Mouse (Mus musculus) lung, embryonic 14.5 days (tissue): ENCODE measurements around the gene Slco3a1. TPM values are rescaled to one million over a fixed set of nuclear protein-coding genes. Genes with fewer than 3 reads are reported as not detected.

Source experiments
- ATAC-seq: fragments of 200-750 bp; cut with Nextera tagmentation; 2 replicates; pipeline ENCODE4 v1.8.0; 2017; ENCODE audit warnings: mild to moderate bottlenecking, moderate TSS enrichment, moderate library complexity; ENCODE audit not compliant: insufficient read depth
- DNase-seq: peaks from one replicate; pipeline ENCODE4 v3.0.0-alpha.2; 2015
- H3K27ac ChIP-seq: fragments of 300-500 bp; sonication (generic); 2 replicates; pipeline ENCODE4 v1.5.1; 2014; ENCODE audit warnings: low read depth, mild to moderate bottlenecking, moderate library complexity
- H3K27me3 ChIP-seq: fragments of 300-500 bp; sonication (generic); 2 replicates; pipeline ENCODE4 v1.6.1; 2014; ENCODE audit warnings: low read length, control low read depth; ENCODE audit not compliant: insufficient read depth
- H3K36me3 ChIP-seq: fragments of 300-500 bp; sonication (generic); 2 replicates; pipeline ENCODE4 v1.6.1; 2014; ENCODE audit warnings: control low read depth; ENCODE audit not compliant: insufficient read depth
- H3K4me1 ChIP-seq: fragments of 300-500 bp; sonication (generic); 2 replicates; pipeline ENCODE4 v1.6.1; 2014; ENCODE audit warnings: antibody characterized with exemption, control low read depth; ENCODE audit not compliant: insufficient read depth
- H3K4me2 ChIP-seq: fragments of 300-500 bp; sonication (generic); 2 replicates; pipeline ENCODE4 v1.6.1; 2014; ENCODE audit warnings: mild to moderate bottlenecking
- H3K4me3 ChIP-seq: fragments of 300-500 bp; sonication (generic); 2 replicates; pipeline ENCODE4 v1.5.1; 2014; ENCODE audit warnings: low read depth, low read length
- H3K9ac ChIP-seq: fragments of 300-500 bp; sonication (generic); 2 replicates; pipeline ENCODE4 v1.6.1; 2014
- H3K9me3 ChIP-seq: fragments of 300-500 bp; sonication (generic); 2 replicates; pipeline ENCODE4 v1.6.1; 2016; ENCODE audit warnings: low read depth, low read length, control low read depth
- CTCF ChIP-seq: IDR thresholded peaks from 2 replicates; pipeline ENCODE4 v1.5.1; 2016; ENCODE audit warnings: antibody characterized with exemption, low read depth
- WGBS: fragments of 180-500 bp; shearing (Covaris S2); extraction: QIAGEN DNeasy Blood & Tissue Kit; methylation state at CpG from one replicate; pipeline ENCODE4 v1.1.7; 2014; 5-methylcytosine and 5-hydroxymethylcytosine counted together
- polyA plus RNA-seq: library from polyadenylated mRNA; unstranded; fragments of >200 nt; fragmentation: Nextera tagmentation; extraction: Ambion mirVana; gene quantifications from 2 replicates; pipeline ENCODE4 v1.2.1, GENCODE M21; 2014

Slco3a1 gene
- polyA plus RNA-seq, 1 experiment from 2014 or later, result 4.2 TPM

DNA sequence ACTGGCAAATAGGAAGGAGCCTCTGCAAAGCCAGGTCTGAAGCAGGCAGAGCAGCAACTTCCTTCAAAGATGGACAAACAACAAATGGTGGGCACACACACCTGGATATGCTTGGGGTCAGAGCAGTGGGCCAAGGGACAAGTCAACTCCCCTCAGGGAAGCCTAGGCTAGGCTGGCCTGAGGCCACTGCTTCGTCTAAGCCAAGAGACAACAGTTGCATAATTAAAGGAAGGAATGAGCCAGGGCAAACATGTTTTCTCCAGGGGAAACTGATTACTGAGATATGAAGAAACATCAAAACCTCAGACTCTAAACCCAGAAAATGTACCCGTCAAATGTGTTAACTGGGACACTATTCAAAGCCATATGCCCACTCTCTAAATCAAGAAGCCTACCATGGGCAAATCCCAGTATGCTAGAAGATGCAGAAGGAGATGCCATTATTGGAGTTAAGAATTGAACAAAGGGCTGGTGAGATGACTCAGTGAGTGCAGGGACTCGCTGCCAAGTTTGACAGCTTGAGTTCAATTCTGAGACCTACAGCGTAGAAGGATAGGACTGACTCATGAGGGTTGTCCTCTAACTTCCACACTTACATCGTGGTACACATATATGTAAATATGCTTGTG, 97.1 kb downstream of the Slco3a1 start:
- no peak overlapping the region for H3K4me3 ChIP-seq
- no peaks in the 10 kb centered on the region for H3K27me3 ChIP-seq
- peaks cover 14% of the 10 kb centered on the region for H3K4me1 ChIP-seq
- H3K36me3 ChIP-seq, result no peaks in the 10 kb centered on the region
- DNase-seq (peak; percentile 53), ATAC-seq (no peak)
- H3K9me3 ChIP-seq, result no peaks in the 10 kb centered on the region
- H3K9ac ChIP-seq, result no peak overlapping the region
- no peak for TF ChIP-seq CTCF
- H3K27ac ChIP-seq, result no peak overlapping the region
- 72% methylated on average over 5 of the region's 5 CpGs for WGBS
- no peak overlapping the region for H3K4me2 ChIP-seq

GRCm38 (mm10) chr7:74456781-74457180, 97.8 kb downstream of the Slco3a1 start:
- H3K9me3 ChIP-seq, result no peaks in the 10 kb centered on the region
- peaks cover 14% of the 10 kb centered on the region for H3K4me1 ChIP-seq
- no peak for TF ChIP-seq CTCF
- H3K27ac ChIP-seq, result no peak overlapping the region
- DNase-seq (no peak), ATAC-seq (no peak)
- H3K36me3 ChIP-seq, result no peaks in the 10 kb centered on the region
- WGBS, result 74% methylated on average over 2 of the region's 2 CpGs
- no peak overlapping the region for H3K9ac ChIP-seq
- no peak overlapping the region for H3K4me2 ChIP-seq
- H3K4me3 ChIP-seq, result no peak overlapping the region
- H3K27me3 ChIP-seq, result no peaks in the 10 kb centered on the region

DNA sequence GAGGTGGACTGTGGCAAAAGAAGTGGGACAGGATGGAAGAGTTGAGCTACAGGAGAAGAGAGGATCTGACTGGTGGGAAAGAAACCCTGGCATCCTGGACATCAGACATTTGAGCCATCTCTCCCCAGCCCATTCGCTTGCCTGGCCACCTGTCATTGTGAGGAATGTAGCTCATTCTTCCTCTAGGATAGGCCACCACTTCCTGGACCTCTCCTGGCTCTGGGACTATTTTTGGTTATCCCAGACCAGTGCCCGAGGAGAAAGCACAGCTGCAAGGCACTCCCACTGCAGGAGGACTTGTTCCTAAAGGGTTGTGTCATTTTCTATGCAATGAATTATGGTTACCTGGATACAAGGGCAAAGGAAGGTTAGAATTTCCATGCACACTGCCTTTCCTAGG, 103.5 kb downstream of the Slco3a1 start:
- Histone ChIP-seq H3K4me1 (no peaks in the 10 kb centered on the region), H3K4me3 (no peak overlapping the region), H3K36me3 (no peaks in the 10 kb centered on the region), H3K27ac (no peak overlapping the region), H3K9me3 (no peaks in the 10 kb centered on the region), H3K9ac (no peak overlapping the region), H3K27me3 (no peaks in the 10 kb centered on the region), H3K4me2 (no peak overlapping the region)
- no peak for DNase-seq
- ATAC-seq, result no peak
- no peak for TF ChIP-seq CTCF
- WGBS, result 36% methylated on average over 2 of the region's 2 CpGs

DNA sequence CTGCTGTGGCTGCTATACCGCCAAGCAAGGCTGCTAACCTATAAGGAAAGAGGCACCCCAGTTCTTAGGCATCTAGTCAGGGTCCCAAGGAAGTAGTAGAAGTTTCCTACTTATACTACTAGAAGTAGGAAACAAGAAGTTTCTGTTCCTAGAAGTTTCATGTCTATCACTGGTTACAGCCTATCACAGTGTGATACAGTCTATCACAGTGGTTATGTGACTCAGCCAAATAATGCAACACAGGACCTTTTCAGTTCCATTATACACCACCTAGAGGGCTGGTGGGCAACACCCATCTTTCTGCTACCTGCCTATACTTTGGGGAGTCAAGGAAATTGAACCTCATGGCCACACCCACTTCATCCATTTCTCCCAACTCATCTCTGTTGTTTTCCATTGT, 104.8 kb downstream of the Slco3a1 start:
- DNase-seq (no peak), ATAC-seq (no peak)
- no peaks in the 10 kb centered on the region for H3K27me3 ChIP-seq
- H3K36me3 ChIP-seq, result no peaks in the 10 kb centered on the region
- no peak for TF ChIP-seq CTCF
- 88% methylated on average over 1 of the region's 1 CpGs for whole genome bisulfite sequencing
- H3K27ac ChIP-seq, result no peak overlapping the region
- no peak overlapping the region for H3K4me2 ChIP-seq
- H3K4me3 ChIP-seq, result no peak overlapping the region
- H3K9ac ChIP-seq, result no peak overlapping the region
- H3K4me1 ChIP-seq, result no peaks in the 10 kb centered on the region
- H3K9me3 ChIP-seq, result no peaks in the 10 kb centered on the region

DNA sequence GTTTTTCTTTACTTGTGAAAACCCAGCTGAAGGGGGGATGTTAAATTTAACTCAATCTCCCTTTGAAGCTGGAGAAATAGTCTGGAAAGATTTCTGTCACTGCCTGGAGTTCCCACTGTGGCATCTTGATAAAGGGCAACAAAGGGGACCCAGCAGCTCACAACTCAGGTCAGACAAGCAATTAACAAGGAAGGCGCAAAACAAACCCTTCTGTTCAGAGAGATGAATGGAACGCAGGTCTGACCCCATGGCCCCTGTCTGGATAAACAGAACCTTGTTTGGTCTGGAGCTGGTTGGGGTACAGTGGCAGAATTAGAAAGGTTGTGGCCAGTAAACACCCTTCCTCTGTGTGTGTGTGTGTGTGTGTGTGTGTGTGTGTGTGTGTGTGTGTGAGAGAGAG, 106.8 kb downstream of the Slco3a1 start:
- no peaks in the 10 kb centered on the region for H3K36me3 ChIP-seq
- H3K4me3 ChIP-seq, result no peak overlapping the region
- no peaks in the 10 kb centered on the region for H3K9me3 ChIP-seq
- no peak overlapping the region for H3K9ac ChIP-seq
- H3K27me3 ChIP-seq, result no peaks in the 10 kb centered on the region
- H3K27ac ChIP-seq, result no peak overlapping the region
- WGBS, result 7% methylated on average over 2 of the region's 2 CpGs
- DNase-seq, result no peak
- no peak for ATAC-seq
- H3K4me2 ChIP-seq, result no peak overlapping the region
- no peaks in the 10 kb centered on the region for H3K4me1 ChIP-seq
- TF ChIP-seq CTCF, result no peak

- Histone ChIP-seq H3K9ac (no peak overlapping the region), H3K4me2 (no peak overlapping the region), H3K36me3 (no peaks in the 10 kb centered on the region), H3K4me3 (no peak overlapping the region), H3K4me1 (no peaks in the 10 kb centered on the region), H3K27me3 (no peaks in the 10 kb centered on the region), H3K27ac (no peak overlapping the region), H3K9me3 (no peaks in the 10 kb centered on the region)
- ATAC-seq, result no peak
- no peak for DNase-seq
- TF ChIP-seq CTCF, result no peak
- WGBS, result 69% methylated on average over 5 of the region's 5 CpGs
These were observed 109.4 kb downstream of the Slco3a1 start for GRCm38 (mm10) chr7:74445148-74445547.

GRCm38 (mm10) chr7:74442380-74442779, 112.2 kb downstream of the Slco3a1 start:
- H3K27me3 ChIP-seq, result no peaks in the 10 kb centered on the region
- H3K9me3 ChIP-seq, result no peaks in the 10 kb centered on the region
- no peak overlapping the region for H3K4me2 ChIP-seq
- no peaks in the 10 kb centered on the region for H3K36me3 ChIP-seq
- H3K4me3 ChIP-seq, result no peak overlapping the region
- H3K9ac ChIP-seq, result no peak overlapping the region
- 73% methylated on average over 5 of the region's 5 CpGs for WGBS
- no peaks in the 10 kb centered on the region for H3K4me1 ChIP-seq
- DNase-seq (no peak), ATAC-seq (no peak)
- H3K27ac ChIP-seq, result no peak overlapping the region
- no peak for TF ChIP-seq CTCF

GRCm38 (mm10) chr7:74437534-74437933, 117.0 kb downstream of the Slco3a1 start:
- no peaks in the 10 kb centered on the region for H3K4me1 ChIP-seq
- no peak for TF ChIP-seq CTCF
- no peak for DNase-seq
- no peak overlapping the region for H3K4me3 ChIP-seq
- no peak overlapping the region for H3K27ac ChIP-seq
- H3K9ac ChIP-seq, result no peak overlapping the region
- H3K36me3 ChIP-seq, result no peaks in the 10 kb centered on the region
- WGBS, result 36% methylated on average over 1 of the region's 1 CpGs
- no peak for ATAC-seq
- no peak overlapping the region for H3K4me2 ChIP-seq
- H3K27me3 ChIP-seq, result no peaks in the 10 kb centered on the region
- no peaks in the 10 kb centered on the region for H3K9me3 ChIP-seq
